Mouse (Mus musculus): ENCODE results near the gene Ears2. TPM values are rescaled to one million over a fixed set of nuclear protein-coding genes. Genes with fewer than 3 reads are reported as not detected.

Ears2 gene
- total RNA-seq, 1 experiment from 2014 or later = 9.6 TPM

DNA sequence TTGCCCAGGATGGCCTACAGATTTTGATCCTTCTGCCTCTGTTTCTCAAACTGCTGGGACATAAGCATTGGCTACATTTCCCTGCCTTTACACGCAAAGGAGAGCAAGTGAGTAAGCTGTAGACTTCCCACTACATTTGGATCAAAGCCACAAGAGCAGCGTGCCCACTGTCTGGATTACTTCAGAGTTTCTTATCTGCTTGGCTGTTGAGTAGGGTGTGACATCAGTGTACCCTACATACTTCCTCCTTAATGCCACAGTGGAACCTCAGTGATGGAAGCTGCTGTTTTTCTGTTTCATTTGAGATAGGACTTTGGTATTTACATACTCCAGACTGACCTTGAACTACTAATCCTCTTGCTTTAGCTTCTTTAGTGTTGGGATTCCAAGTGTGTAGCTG is 20.2 kb downstream of the Ears2 start:
- ATAC-seq (replicated peaks; ENCODE audit: low read depth, poor library complexity, severe bottlenecking) = peak; percentile 97

DNA sequence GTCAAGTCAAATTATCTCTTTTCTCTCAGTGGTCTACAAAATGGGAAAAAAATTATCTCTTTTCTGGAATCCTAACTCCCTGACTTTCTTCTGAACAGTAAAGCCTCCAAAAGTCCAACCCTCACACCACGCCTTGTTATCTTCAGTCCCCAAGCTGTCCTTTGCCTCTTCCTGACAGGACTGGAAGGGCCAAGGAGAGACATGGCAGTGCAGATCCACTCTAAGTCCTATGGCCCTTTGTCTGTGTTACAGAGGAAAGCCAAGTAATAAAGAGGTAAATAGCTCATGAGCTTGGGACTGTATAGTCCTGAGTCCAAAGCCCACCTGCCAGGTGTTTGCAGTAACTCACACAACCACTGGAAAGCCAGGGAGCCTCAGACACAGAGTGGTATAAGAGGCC is 21.4 kb downstream of the Ears2 start:
- no peak for ATAC-seq (replicated peaks; ENCODE audit: low read depth, poor library complexity, severe bottlenecking)

DNA sequence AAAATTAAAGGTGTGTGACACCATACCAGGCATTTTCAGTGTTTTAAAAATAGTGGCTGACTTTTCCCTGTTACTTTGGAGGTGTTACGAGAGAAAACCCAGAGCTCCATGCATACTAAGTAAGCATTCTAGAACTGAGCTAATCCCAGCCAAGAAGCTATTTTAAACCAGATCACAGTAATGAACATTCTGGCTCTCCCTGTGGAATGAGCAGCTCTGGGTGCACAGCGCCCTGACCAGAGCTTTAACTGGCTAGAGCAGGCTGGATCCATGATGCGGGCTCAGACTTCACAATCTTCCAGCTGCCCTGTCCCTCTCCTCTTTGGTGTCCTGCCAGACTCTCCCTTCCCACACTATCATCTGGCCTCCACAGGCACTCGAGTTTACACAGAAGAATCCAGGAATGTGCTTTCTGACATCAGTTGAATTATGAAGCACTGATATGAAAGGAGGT is 21.9 kb downstream of the Ears2 start:
- ATAC-seq (replicated peaks; ENCODE audit: low read depth, poor library complexity, severe bottlenecking) = no peak

DNA sequence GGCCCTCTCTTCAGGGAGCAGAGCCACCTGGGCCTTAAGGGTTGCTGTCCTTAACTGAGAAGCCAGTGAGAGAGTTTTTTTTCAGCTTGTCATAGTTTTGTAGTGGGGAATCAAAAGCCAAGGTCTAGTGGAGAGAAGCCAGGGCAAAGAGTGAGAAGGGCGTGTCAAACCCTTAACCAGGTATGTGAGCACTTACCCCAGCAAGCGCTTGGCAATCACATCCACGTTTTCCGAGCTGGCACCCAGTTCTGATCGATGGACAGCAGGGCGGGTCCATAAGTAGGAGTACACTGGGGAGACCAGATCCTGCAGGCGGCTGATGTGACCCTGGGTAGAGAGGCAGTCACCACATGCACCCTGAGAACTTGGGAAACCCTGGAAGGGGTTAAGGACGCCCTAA is 23.0 kb downstream of the Ears2 start:
- ATAC-seq (replicated peaks; ENCODE audit: low read depth, poor library complexity, severe bottlenecking) = no peak

DNA sequence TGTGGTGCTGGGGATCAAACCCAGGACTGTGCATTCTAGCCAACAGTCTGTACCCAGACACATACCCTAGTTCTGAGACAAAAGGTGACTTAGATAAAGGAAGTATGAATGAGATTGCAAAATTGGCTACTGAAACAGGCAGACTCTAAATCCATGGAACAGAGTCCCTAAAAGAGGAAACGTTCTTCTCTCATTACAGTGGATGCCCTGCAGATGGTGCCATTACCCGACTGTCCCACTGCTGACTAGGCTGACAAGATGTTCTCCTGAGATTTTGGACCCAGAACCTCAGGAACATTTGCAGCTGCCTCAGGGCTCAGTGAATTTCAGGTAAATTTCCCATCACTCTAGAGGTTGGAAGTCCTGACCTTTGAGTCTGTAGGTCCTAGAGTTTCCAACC is 32.7 kb downstream of the Ears2 start:
- peak; percentile 94 for ATAC-seq (replicated peaks; ENCODE audit: low read depth, poor library complexity, severe bottlenecking)

DNA sequence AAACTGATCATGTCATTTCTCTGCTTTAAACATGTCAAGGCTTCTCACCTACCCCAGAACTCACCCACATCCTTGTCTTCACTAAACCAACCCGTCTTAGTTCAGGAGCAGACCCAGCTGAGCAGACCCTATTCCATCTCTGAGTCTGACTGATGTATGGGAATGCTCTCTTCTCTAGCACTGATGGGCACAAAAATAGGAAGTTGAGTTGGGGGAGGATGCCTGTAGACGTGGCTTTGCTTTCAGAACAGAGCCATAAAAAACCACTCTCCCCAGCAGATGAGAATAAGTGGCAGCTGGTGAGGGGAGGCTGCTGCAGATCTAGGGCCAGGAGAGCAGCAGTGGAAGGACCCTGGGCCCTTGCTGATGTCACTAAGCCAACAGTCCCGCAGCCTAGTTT is 33.7 kb downstream of the Ears2 start:
- ATAC-seq (replicated peaks; ENCODE audit: low read depth, poor library complexity, severe bottlenecking) = peak; percentile 46

DNA sequence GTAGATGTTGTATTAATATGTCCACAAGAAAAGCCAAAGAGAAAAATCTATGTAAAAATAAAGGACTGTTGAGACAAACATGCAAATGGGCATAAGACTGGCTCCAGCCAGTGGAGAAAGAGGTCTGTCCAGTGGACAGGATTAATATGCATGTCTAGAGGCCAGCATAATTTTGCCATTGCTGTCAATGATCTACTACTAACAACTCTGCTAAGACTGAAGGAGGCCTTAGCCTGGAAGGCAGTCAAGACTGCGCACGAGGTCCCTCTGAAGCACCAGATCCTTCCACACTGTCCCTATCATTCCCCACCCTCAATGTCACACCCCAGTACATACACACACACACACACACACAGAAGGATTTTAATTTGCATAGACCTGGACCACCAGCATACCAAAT is 44.9 kb downstream of the Ears2 start:
- no peak for ATAC-seq (replicated peaks; ENCODE audit: low read depth, poor library complexity, severe bottlenecking)

DNA sequence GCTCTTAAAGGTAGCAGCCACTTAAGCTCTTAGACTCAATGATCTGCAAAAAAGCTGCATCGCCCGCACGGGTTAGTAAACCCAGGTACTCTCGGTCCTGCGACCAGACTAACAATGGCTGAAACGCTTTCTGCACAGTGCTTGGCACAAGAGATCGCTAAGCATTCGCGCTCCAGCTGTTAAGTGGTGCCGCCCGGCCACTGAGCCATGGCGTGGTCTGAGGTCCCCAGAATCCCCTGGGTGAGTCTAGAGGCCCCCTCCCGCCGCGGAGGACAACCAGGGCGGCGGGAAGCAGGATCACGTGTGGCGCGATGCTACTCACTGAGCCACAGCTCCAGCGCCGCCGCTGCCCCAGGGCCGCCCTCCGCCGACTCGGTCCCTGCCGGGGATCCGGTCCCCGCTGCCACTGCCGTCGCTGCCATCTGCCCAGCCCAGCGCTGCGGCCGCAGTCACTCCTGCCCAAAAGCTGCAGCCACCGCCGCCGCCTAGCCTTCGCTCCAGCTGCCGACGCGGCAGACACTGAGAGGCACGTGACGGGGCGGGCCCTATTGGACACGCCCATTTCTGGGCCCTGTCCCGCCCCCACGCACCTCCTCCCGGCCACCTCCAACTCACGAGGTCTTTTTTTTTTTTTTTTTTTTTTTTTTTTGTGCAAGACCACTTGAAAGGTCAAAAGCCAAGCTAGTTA is 46.3 kb downstream of the Ears2 start, which contains the start of gene Gga2:
Gene Gga2 (minus strand): TSS at position 556 of the 688 bp plus-strand sequence.
- ATAC-seq (replicated peaks; ENCODE audit: low read depth, poor library complexity, severe bottlenecking) = peak; percentile 84

DNA sequence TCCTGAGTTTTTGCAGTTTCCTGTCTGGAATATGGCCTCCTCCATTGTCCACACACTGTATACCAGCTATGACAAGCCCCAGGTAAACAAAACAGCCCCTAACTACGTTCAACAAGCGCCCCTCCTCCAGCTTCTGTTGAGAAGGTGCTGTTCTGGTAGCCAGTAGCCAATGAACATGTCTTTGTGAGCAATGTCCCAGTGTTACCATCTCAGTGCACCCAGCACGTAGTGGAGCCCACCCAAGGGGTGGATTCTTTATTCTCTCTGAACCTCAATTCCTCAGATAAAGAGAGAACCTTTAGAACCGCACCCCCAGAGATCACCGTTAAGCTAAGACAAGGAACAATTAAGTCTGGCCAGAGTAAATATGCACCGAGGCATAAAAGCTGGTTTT is 46.8 kb downstream of the Ears2 start:
- ATAC-seq (replicated peaks; ENCODE audit: low read depth, poor library complexity, severe bottlenecking) = 0 out of 2 replicates have a peak, but pooled peaks have one; percentile 1

DNA sequence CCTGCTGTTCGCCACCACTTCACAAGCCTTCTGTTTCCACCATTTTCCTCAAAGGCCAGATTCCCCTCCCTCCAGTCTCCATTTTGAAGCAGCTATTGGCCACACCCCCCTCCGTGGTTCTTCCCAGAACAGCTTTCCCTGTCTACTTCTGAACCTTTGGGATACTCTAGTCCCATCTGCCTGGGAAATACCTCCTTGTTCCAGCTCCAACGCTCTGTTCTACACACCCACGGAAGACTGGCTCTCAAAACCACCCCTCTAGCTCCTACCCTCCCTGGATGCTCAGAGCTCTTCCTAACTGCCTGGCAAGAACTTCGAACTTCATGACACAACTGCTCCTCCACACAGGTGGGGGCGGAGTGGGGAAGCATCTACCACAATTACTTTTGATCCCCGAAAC is 48.1 kb downstream of the Ears2 start:
- ATAC-seq (replicated peaks; ENCODE audit: low read depth, poor library complexity, severe bottlenecking) = no peak

DNA sequence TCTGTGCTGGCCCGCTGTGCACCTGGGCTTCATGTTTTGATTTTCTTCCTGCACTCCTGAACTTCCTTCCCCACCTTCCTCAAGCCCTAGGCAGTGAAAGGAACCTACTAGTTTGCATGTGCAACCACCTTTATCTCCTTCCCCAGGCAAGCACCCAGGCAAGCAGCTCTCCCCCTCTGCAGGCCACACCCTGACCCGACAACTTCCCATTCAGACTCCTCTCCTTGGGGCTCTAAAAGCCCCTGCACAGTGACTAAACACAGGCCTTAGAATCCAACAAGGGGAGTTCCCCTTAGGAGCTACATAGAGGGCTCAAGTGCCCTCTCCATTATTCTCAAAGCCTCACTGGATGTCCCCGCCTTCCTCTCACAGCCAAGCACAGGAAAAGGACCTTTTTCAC is 48.8 kb downstream of the Ears2 start:
- ATAC-seq (replicated peaks; ENCODE audit: low read depth, poor library complexity, severe bottlenecking) = peak; percentile 77

DNA sequence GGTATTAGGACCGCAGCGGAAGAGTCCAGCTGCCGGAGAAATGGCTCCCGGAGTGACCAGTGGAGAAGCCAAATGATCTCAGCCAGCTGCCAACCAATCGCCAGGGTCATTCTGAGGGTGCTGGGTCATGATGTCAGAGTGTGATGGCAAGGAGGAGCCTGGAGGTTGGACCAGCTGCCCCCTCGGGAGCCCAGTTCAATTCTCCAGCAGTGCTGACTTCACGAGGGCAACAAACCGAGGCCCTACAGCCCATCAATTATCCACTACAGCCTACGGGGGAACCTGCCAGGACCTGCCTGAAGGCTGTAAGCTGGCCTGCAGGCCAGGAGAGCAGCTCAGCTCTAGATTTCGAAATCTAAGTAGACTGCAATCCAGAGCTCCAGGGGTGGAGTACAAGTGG is 51.3 kb downstream of the Ears2 start:
- ATAC-seq (replicated peaks; ENCODE audit: low read depth, poor library complexity, severe bottlenecking) = no peak

DNA sequence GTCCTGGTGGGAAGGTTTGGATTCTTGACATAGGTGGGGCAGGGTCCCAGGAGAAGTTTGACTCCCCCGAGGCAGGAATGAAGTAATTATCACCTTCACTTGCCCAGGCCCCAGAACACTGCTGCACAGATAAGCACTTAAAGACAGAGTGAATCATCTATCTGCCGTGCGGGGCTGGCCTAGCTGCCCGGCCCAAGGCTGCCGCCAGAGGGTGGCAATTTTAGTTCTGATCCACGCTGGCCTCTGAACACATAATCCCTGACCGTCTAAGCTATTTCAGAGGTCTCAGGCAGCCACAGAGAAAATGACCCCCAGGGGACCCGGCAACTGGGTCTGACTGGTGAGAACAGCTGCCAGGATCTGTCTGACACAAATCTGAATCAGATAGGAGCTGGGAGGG is 52.0 kb downstream of the Ears2 start:
- no peak for ATAC-seq (replicated peaks; ENCODE audit: low read depth, poor library complexity, severe bottlenecking)

DNA sequence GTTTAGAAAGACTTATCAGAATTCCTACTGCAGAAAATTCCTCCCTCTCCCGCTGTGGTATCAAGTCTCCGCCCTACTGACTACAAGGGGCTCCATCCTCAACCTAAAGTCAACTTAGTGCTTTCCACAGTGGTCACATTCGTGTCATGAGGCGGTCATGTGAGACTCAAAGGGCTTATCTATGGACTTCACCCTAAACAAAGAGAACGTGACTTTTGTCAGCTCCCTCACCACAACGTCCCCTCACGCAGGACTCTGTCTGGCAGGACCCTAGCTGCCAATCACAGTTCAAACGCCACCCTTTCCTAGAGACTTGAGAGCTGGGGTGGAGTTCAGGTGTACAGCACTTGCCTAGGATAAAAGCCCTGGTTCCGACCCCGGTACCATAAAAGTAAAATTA is 54.1 kb downstream of the Ears2 start:
- ATAC-seq (replicated peaks; ENCODE audit: low read depth, poor library complexity, severe bottlenecking) = no peak

DNA sequence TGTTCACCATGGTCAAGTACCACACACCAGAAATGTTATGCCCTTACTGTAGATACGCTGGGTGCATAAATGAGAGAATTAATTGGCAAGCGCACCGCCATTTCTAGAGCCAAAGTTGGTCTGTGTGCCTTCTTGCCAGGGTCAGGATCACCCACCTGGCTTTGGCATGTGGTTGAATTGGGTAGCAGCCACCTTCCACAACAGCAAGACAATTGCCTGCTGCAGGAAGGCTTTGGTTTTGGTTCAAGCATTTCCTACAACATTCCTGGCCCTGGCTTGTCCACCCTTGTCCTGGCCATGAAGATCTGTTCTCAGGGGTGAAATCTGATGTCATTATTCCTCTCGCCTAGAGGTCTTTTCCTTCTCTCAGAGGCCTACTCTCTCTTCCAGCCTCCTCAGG is 54.7 kb downstream of the Ears2 start:
- ATAC-seq (replicated peaks; ENCODE audit: low read depth, poor library complexity, severe bottlenecking) = no peak

DNA sequence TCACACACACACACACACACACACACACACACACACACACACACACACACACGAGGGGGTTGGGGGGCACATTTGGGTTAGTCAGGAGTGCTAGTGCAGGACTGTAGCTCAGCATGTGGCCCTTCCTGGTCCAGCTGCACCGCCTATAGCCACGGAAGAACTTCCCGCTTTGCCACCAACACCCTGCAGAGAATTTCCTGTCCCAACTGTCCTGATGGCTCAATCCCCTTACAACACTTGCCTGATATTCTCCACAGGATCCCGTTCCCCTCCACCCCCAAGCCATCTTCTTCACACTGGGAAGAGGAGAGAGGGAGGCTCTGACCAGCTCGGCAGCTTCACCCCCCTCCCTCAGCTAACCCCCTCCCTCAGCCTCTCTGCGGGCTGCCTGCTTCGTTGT is 66.7 kb downstream of the Ears2 start:
- ATAC-seq (replicated peaks; ENCODE audit: low read depth, poor library complexity, severe bottlenecking) = no peak

DNA sequence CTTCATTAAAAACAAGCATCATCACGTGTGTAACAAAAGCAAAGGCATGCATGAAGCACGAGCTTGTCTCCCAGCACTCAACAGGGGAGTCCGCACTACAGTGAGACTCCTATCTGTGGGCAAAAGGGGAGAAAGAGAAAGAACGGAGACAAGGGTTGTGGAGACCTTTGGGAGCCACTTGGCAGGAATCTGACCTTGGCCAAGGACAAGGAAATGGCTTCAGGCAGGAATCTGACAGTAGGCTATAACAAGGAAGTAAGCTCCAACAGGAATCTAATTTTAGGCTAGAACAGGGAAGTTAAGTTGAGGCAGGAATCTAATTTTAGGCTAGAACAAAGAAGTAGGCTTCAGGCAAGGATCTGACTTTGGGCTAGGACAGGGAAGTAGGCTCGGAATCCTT is 71.1 kb downstream of the Ears2 start:
- no peak for ATAC-seq (replicated peaks; ENCODE audit: low read depth, poor library complexity, severe bottlenecking)

Other genes with a start within 250 kb of the Ears2 start
- not detected in 2 replicates for gene Scnn1b, start 202.2 kb downstream of the Ears2 start, total RNA-seq (2017)
- gene Cog7, start 85.6 kb downstream of the Ears2 start, total RNA-seq (2017) = 8.9 and 14.0 TPM in 2 replicates
- 15.4 and 16.4 TPM in 2 replicates for gene Gga2, start 46.0 kb downstream of the Ears2 start, total RNA-seq (2017)
- gene Ubfd1, start 88 bp downstream of the Ears2 start, total RNA-seq (2017) = 31.3 and 38.4 TPM in 2 replicates
- 45.1 and 129 TPM in 2 replicates for gene Ndufab1, start 34.6 kb upstream of the Ears2 start, total RNA-seq (2017)
- gene Palb2, start 65.7 kb upstream of the Ears2 start, total RNA-seq (2017) = 21.9 and 33.6 TPM in 2 replicates
- 54.0 and 55.2 TPM in 2 replicates for gene Dctn5, start 65.8 kb upstream of the Ears2 start, total RNA-seq (2017)
- gene Plk1, start 92.2 kb upstream of the Ears2 start, total RNA-seq (2017) = 39.9 and 67.0 TPM in 2 replicates
- not detected in 2 replicates for gene Ern2, start 118.9 kb upstream of the Ears2 start, total RNA-seq (2017)
- 0.24 TPM in 1 of 2 replicates, not detected in the other for gene Chp2, start 152.2 kb upstream of the Ears2 start, total RNA-seq (2017)
- 3.7 and 4.8 TPM in 2 replicates for gene Prkcb, start 221.5 kb upstream of the Ears2 start, total RNA-seq (2017)

All from common myeloid progenitor, adult 5-6 weeks (primary cell).